Mouse (Mus musculus) lung, embryonic 15.5 days (tissue): ENCODE data around the gene Prodh2. TPM values are rescaled to one million over a fixed set of nuclear protein-coding genes. Genes with fewer than 3 reads are reported as not detected.

ENCODE experiments used
- microRNA-seq: library from miRNA; unstranded; fragments of <30 nt; microRNA quantifications from one replicate; pipeline ENCODE4, GENCODE M21; 2016
- polyA plus RNA-seq: library from polyadenylated mRNA; unstranded; fragments of >200 nt; fragmentation: Nextera tagmentation; extraction: Ambion mirVana; gene quantifications from 2 replicates; pipeline ENCODE4 v1.2.1, GENCODE M21; 2015

Gene Prodh2
- polyA plus RNA-seq, 1 experiment from 2014 or later: 0.25 TPM

Small RNA genes within 50 kb of the gene (microRNA-seq; reads per million reads assigned to microRNA genes)
- gene Gm38670: 1.9 reads per million, percentile 4 among the genes with 10 or more reads in this experiment

Other genes with a start within 250 kb of the Prodh2 start
- 0.50 and 0.64 TPM in 2 replicates for gene Thap8, start 213.5 kb upstream of the Prodh2 start, polyA plus RNA-seq
- 10.7 and 11.5 TPM in 2 replicates for gene Wdr62, start 213.2 kb upstream of the Prodh2 start, polyA plus RNA-seq
- gene Clip3, start 201.9 kb upstream of the Prodh2 start, polyA plus RNA-seq: 18.6 and 18.8 TPM in 2 replicates
- gene Alkbh6, start 184.9 kb upstream of the Prodh2 start, polyA plus RNA-seq: 76.6 and 78.7 TPM in 2 replicates
- gene Syne4, start 178.8 kb upstream of the Prodh2 start, polyA plus RNA-seq: 25.1 and 29.5 TPM in 2 replicates
- 1.9 TPM in 1 of 2 replicates, not detected in the other for gene E130208F15Rik, start 171.9 kb upstream of the Prodh2 start, polyA plus RNA-seq
- gene Sdhaf1, start 169.7 kb upstream of the Prodh2 start, polyA plus RNA-seq: 18.2 and 19.5 TPM in 2 replicates
- gene Lrfn3, start 130.8 kb upstream of the Prodh2 start, polyA plus RNA-seq: 4.2 TPM in 2 replicates
- 50.8 and 56.1 TPM in 2 replicates for gene Tyrobp, start 79.9 kb upstream of the Prodh2 start, polyA plus RNA-seq
- 0.70 and 2.3 TPM in 2 replicates for gene Hcst, start 73.8 kb upstream of the Prodh2 start, polyA plus RNA-seq
- 1.5 and 2.1 TPM in 2 replicates for gene Nfkbid, start 71.9 kb upstream of the Prodh2 start, polyA plus RNA-seq
- gene Aplp1, start 48.1 kb upstream of the Prodh2 start, polyA plus RNA-seq: 23.9 and 24.4 TPM in 2 replicates
- gene Kirrel2, start 35.9 kb upstream of the Prodh2 start, polyA plus RNA-seq: not detected in 2 replicates
- gene Nphs1, start 35.3 kb upstream of the Prodh2 start, polyA plus RNA-seq: 0.08 TPM in 1 of 2 replicates, not detected in the other
- 7.7 and 9.3 TPM in 2 replicates for gene Arhgap33, start 41.4 kb downstream of the Prodh2 start, polyA plus RNA-seq
- 32.1 and 33.6 TPM in 2 replicates for gene Hspb6, start 58.6 kb downstream of the Prodh2 start, polyA plus RNA-seq
- 13.2 and 18.3 TPM in 2 replicates for gene Proser3, start 58.7 kb downstream of the Prodh2 start, polyA plus RNA-seq
- gene Lin37, start 66.2 kb downstream of the Prodh2 start, polyA plus RNA-seq: 36.0 and 38.8 TPM in 2 replicates
- 99.0 TPM in 2 replicates for gene U2af1l4, start 69.7 kb downstream of the Prodh2 start, polyA plus RNA-seq
- gene Gm49396, start 69.7 kb downstream of the Prodh2 start, polyA plus RNA-seq: 13.0 and 15.1 TPM in 2 replicates
- 119 and 124 TPM in 2 replicates for gene Psenen, start 70.0 kb downstream of the Prodh2 start, polyA plus RNA-seq
- 4.6 and 5.0 TPM in 2 replicates for gene Igflr1, start 71.8 kb downstream of the Prodh2 start, polyA plus RNA-seq
- gene Kmt2b, start 95.1 kb downstream of the Prodh2 start, polyA plus RNA-seq: 8.4 and 10.0 TPM in 2 replicates
- 2.3 and 3.7 TPM in 2 replicates for gene Zbtb32, start 105.3 kb downstream of the Prodh2 start, polyA plus RNA-seq
- gene Upk1a, start 119.2 kb downstream of the Prodh2 start, polyA plus RNA-seq: 0.88 and 1.4 TPM in 2 replicates
- 867 and 890 TPM in 2 replicates for gene Cox6b1, start 132.5 kb downstream of the Prodh2 start, polyA plus RNA-seq
- not detected in 2 replicates for gene Etv2, start 142.2 kb downstream of the Prodh2 start, polyA plus RNA-seq
- 126 and 130 TPM in 2 replicates for gene Rbm42, start 156.7 kb downstream of the Prodh2 start, polyA plus RNA-seq
- gene Haus5, start 171.4 kb downstream of the Prodh2 start, polyA plus RNA-seq: 61.9 and 62.6 TPM in 2 replicates
- not detected in 2 replicates for gene Pmis2, start 178.0 kb downstream of the Prodh2 start, polyA plus RNA-seq
- 0.96 TPM in 1 of 2 replicates, not detected in the other for gene 2200002J24Rik, start 205.3 kb downstream of the Prodh2 start, polyA plus RNA-seq
- 0.40 and 0.41 TPM in 2 replicates for gene Atp4a, start 218.6 kb downstream of the Prodh2 start, polyA plus RNA-seq
- 153 and 159 TPM in 2 replicates for gene Tmem147, start 235.9 kb downstream of the Prodh2 start, polyA plus RNA-seq